Mouse (Mus musculus) c-Kit-positive CD71-negative TER-119-negative erythroid progenitor cells, embryonic 14.5 days (primary cell): ENCODE measurements around the gene Serpinh1.
A peak's percentile ranks its signal among the peaks of the same experiment; 100 is the strongest.
"Not testable (repeated sequence)": the region's sequence is repeated elsewhere in the genome, so short reads cannot be mapped to it uniquely, and the experiment has no call there.

Source experiments
- DNase-seq: peaks from one replicate; pipeline ENCODE4 v3.0.0-alpha.2; 2013; ENCODE audit warnings: low read depth

Gene Serpinh1

DNA sequence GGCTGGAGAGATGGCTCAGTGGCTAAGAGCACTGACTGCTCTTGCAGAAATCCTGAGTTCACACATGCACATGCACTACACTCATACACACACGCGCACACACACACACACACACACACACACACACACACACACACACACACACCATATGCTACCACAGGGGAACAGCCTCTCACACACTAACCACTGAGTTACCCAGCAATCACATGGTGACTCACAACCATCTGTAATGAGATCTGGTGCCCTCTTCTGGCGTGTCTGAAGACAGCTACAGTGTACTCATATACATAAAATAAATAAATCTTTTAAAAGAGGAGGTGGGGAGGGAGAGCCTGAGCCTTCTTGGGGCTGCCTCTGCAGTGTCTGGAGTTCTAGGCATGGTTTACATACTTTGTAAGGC lies 21.3 kb upstream of the Serpinh1 start:
- DNase-seq, result not testable (repeated sequence)

DNA sequence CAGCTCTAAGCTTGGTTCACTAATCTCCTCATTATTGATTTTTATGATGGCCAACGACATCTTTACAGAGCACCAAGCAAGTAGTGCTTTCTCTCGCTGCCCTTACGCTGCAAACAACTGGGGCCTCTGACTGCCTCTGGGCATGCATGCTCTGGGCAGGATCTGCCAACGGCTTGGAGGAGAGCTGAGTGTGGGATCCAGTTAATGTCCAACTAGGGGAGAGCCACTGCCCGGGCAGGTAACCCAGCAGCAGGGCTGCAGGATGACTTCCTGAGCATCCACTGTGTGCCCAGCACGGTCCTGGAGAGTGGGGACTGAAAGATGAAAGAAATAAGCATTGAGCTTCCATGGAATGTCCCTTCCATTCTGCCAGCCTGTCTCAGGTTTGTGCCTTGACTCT lies 13.7 kb upstream of the Serpinh1 start:
- no peak for DNase-seq

DNA sequence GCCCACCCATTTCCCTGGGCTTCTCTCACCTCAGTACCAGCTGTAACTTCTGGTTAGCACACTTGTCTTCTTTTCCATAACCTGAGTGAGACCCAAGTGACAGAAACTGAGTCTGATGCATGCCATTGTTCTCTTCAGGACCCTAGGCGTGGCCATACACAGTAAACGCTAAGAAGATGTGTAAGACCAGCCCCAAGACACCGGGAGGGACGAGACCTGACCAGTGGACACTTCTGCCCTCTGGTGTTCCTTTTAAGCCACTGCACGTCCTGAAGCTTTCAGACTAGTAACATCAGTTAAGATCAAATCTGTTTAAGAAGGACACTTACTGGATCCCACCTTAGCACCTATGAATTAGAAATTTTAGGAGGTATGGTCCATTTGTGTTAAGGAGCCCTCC lies 12.0 kb upstream of the Serpinh1 start:
- DNase-seq, result peak; percentile 53

GRCm38 (mm10) chr7:99362137-99362536 lies 9.1 kb upstream of the Serpinh1 start:
- DNase-seq, result no peak

DNA sequence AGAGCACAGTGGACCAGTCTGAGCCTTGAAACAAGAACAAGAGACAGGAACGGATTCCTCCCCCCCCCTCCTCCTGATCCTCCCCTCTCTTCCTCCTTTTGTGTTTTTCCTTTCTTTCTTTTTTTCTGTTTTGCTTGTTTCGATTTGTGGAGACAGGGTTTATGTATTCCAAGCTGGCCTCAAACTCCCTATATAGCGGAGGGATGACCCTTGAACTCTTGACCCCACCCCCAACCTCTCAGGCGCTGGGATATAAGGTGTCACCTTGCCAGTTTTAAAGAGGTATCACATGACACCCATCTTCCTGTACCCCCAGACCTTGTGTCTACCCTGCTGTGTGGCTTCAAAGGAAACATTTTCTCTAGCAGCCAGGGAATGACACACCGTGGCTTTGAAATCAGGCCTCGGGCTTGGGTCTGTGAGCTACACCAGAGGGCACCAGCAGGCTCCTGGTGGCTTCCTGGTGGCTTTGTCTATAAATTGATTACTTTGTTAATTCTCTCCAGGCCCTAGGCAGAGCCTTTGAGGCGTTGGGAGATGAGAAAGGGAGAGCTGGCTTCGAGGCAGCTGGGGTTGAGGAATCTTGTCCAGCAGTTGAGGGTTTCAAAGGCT lies 7.9 kb upstream of the Serpinh1 start:
- no peak for DNase-seq

GRCm38 (mm10) chr7:99360021-99360802 lies 7.2 kb upstream of the Serpinh1 start:
- peak; percentile 32 for DNase-seq

- DNase-seq, result no peak
Measured at GRCm38 (mm10) chr7:99358371-99358770, 5.3 kb upstream of the Serpinh1 start.

GRCm38 (mm10) chr7:99357201-99357600 lies 4.2 kb upstream of the Serpinh1 start:
- no peak for DNase-seq

DNA sequence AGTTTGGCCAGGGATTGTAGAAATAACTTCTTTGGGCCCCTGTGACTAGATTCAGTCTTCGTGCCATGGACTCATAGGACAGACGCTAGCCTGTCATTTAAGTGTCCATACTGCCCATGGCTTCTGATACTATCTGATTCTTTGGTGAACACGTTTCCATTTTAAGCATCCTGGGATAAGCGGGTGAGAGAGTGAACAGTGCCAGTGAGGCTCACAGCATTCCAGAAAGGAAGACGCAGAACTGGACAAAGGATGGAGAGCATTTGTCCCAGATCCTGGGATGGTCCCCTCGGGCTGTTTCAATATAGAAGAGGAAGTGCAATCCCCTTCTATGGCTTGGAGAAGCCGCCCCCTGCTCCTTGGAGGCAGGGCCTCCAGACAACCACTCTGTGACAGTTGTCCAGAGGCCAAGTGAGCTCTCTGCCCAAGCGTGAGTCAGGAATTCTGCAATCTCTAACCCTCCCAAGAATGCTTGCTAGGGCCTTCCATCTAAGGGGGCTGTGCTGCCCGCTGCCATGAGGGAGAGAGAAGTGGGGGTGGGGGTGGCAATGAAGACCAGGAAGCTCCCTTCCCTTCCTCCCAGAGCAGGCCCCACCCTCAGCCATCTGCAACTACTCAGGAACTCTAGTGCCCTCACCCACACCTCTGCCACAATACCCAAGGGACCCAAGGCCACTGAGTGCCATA lies 3.3 kb upstream of the Serpinh1 start:
- no peak for DNase-seq

DNA sequence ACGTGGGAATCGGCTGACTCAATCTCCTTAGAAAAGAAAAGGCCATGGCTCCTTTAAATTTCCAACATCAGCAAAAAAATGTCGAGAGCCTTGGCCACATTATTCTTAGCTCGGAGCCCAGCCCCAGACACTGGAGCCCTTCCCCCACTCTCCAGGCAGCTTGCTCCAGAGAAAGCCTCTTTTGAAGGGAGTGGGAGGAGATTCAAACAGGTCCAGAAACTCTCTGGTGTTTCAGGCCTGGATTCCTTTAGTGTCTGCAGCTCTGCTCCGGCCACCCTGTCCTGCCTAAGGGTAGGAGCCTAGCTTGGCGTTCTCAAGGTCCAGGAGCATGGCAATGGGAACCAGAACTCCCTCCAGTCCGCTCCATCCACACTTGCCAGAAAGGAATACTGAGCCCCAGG lies 2.7 kb upstream of the Serpinh1 start:
- DNase-seq, result no peak

DNA sequence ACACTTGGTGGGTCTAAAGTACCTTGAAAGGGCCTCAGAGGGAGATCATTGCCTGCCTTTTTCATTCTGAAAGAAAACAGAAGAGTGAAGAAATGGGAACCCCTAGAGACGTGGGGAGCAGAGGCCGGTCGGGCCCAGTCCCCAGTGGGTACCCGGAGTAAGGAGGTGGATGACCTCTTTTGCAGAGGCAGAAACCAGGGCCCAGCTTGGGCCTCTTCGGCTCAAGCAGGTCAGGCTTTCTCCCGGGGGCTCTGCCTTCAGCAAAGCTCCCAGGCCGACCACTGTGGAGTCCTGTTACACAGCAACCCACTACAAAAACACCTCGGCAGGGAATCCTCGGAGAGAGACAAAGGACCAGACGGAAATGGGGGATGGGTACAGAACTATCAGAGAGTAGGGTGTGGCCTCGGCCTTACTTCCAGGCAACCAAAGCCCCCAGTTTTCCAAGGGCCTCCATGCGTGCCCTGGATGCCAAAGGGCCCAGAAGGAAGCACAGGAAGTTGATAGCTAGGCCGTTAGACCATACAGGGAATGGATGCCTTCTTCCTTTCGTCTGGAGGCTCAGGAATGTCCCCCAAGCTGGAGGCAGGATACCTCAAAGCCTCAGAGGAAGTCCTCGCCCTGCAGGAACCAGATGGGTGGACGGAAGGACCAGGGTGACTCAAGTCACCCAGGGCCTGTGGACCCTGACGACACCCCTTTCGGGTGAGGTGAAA lies 1.1 kb downstream of the Serpinh1 start:
- DNase-seq, result no peak

- no peak for DNase-seq
Measured at GRCm38 (mm10) chr7:99351104-99351801, 1.8 kb downstream of the Serpinh1 start.

GRCm38 (mm10) chr7:99349782-99350720 lies 3.0 kb downstream of the Serpinh1 start:
- DNase-seq, result no peak

DNA sequence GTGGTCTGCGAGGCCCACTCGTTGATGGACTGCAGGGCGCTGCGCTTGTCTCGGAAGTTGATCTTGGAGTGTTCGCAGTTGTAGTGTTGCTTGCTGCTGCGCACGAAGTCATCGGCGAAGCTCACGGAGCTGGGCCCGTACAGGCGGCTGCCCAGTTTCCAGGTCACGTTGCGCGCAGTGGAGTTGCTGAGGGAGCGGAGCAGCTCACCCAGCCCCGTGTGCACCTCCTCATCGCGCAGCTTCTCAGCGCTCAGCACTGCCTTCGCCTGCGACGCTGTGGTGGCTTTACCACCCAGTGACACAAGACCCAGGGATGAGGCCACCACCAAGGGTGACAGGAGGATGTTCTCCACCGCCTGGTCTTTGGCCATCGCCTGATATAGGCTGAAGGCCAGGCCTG lies 4.2 kb downstream of the Serpinh1 start:
- no peak for DNase-seq

DNA sequence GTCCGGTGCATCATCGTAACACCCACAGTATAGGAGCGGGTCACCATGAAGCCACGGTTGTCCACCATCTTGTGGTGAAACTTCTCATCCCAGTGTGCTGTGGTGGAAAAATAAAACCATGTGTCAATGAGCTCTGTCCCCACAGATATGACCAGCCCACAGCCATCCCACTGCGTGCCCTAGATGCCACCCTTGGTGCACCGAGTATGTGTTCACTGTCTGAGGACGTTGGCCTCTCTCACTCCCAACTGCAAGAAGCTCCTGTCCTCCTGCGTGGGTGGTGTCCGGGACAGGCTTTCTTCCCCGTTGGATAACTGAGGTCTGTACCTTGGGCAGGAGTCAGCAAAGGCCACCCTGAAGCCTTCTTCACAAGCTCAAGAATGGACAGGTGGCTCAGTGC lies 5.8 kb downstream of the Serpinh1 start:
- DNase-seq, result no peak

DNA sequence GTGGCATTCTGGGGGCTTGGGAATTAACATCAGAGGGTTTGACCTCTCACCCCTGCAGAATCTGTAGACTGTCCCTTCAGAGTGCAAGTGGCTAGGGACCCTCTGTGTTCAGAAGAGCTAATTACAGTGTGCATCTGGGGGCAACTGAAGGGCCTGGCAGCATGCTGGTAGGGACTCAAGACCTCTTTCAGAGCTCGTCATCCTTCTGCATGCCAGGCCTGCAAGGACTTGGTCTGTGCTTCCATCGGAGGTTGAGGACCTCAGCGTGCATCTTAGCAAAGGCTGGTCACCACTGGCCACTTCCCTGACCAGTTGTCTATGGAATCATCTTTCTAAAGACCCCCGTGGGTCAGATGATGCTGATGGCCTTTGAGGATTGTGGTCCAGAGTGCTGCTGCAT lies 9.5 kb downstream of the Serpinh1 start:
- no peak for DNase-seq

GRCm38 (mm10) chr7:99340736-99341135 lies 12.3 kb downstream of the Serpinh1 start:
- DNase-seq, result no peak

GRCm38 (mm10) chr7:99332774-99333480 lies 20.1 kb downstream of the Serpinh1 start:
- peak; percentile 67 for DNase-seq

GRCm38 (mm10) chr7:99330012-99330411 lies 23.0 kb downstream of the Serpinh1 start:
- DNase-seq, result no peak

GRCm38 (mm10) chr7:99328847-99329246 lies 24.2 kb downstream of the Serpinh1 start:
- no peak for DNase-seq
